Mouse (Mus musculus) hematopoietic stem cell, adult 5-6 weeks (primary cell): ENCODE data around the gene Wdr74. TPM values are rescaled to one million over a fixed set of nuclear protein-coding genes. Genes with fewer than 3 reads are reported as not detected.
"Not testable (repeated sequence)": the region's sequence is repeated elsewhere in the genome, so short reads cannot be mapped to it uniquely, and the experiment has no call there.

Experiments used
- ATAC-seq, 2 experiments: fragments of 125-278 bp in 1 of 2; replicated peaks in 1 of 2; 2 replicates each; pipeline ENCODE4 v1.8.0; 2016 to 2017; ENCODE audit warnings: inconsistent platforms in 2 of 2, mild to moderate bottlenecking in 2 of 2, moderate number of reproducible peaks in 2 of 2, low read depth in 1 of 2, moderate TSS enrichment in 1 of 2; ENCODE audit not compliant: low FRiP score in 2 of 2, poor library complexity in 2 of 2, severe bottlenecking in 2 of 2, insufficient read depth in 1 of 2, low TSS enrichment in 1 of 2
- total RNA-seq: library from RNA; stranded (forward); fragments of 172-1452, 232-1000 nt; gene quantifications from 2 replicates; pipeline ENCODE4 v1.2.3, GENCODE M21; 2017

Gene Wdr74
- total RNA-seq, 1 experiment from 2014 or later, result 90.9 TPM

- 0 out of 4 replicates have a peak, but pooled peaks of 1 of the 2 experiments have one; percentile 12 for ATAC-seq
Observed at GRCm38 (mm10) chr19:8713997-8714652, 21.5 kb upstream of the Wdr74 start.

- no peak for ATAC-seq
Observed at GRCm38 (mm10) chr19:8714653-8715481, 20.8 kb upstream of the Wdr74 start.

- no peak for ATAC-seq
Observed at GRCm38 (mm10) chr19:8715868-8716766, 19.5 kb upstream of the Wdr74 start.

GRCm38 (mm10) chr19:8716767-8717475 lies 18.7 kb upstream of the Wdr74 start:
- ATAC-seq, result no peak

- peak; percentile 40 to 47; a peak in 1 of 4 replicates for ATAC-seq
Observed at GRCm38 (mm10) chr19:8718357-8718756, 17.3 kb upstream of the Wdr74 start.

- not testable (repeated sequence) for ATAC-seq
Observed at GRCm38 (mm10) chr19:8719037-8719436, 16.6 kb upstream of the Wdr74 start.

- no peak for ATAC-seq
Observed at GRCm38 (mm10) chr19:8721378-8721777, 14.2 kb upstream of the Wdr74 start.

GRCm38 (mm10) chr19:8722021-8722420 lies 13.6 kb upstream of the Wdr74 start:
- ATAC-seq, result no peak

- ATAC-seq, result no peak
Observed at GRCm38 (mm10) chr19:8722559-8722906, 13.1 kb upstream of the Wdr74 start.

- peak; percentile 89 to 91 for ATAC-seq
Observed at GRCm38 (mm10) chr19:8722907-8723573, 12.6 kb upstream of the Wdr74 start, which contains the start of gene Slc3a2. Gene Slc3a2 (minus strand): TSS chr19:8723369.

- no peak for ATAC-seq
Observed at GRCm38 (mm10) chr19:8723574-8724346, 11.9 kb upstream of the Wdr74 start.

- no peak for ATAC-seq
Observed at GRCm38 (mm10) chr19:8724392-8724791, 11.2 kb upstream of the Wdr74 start.

GRCm38 (mm10) chr19:8725081-8725613 lies 10.5 kb upstream of the Wdr74 start:
- no peak for ATAC-seq

- ATAC-seq, result no peak
Observed at GRCm38 (mm10) chr19:8726609-8727390, 8.8 kb upstream of the Wdr74 start.

GRCm38 (mm10) chr19:8727495-8728114 lies 8.0 kb upstream of the Wdr74 start:
- no peak for ATAC-seq
